1 mouse cellular context compared by ENCODE assay signal in genomic region chr1:75456746-75457564, GRCm38 (mm10).
TF ChIP-seq lines count a peak whose summit lies in the region.

No protein-coding gene starts in this region.

TF ChIP-seq in MEL, 35 proteins besides CTCF, POLR2A, EP300 and RAD21:
- TF ChIP-seq TAL1 (IDR thresholded peaks at IDR 0.05; ENCODE audit: low read length) (no peak), ZMIZ1 (IDR thresholded peaks at IDR 0.05; ENCODE audit: low read depth, low read length) (no peak), SMC3 (IDR thresholded peaks at IDR 0.05; ENCODE audit: low read depth, low read length) (peak; percentile 16; the same call in 1 of the 2 replicates)
